Mouse (Mus musculus) erythroblast, embryonic 14.5 days (primary cell): Measurements from ENCODE around the gene Ptpn13. TPM values are rescaled to one million over a fixed set of nuclear protein-coding genes. Genes with fewer than 3 reads are reported as not detected.

Experiments
- H3K27me3 ChIP-seq: 2 replicates; pipeline ENCODE4 v1.6.1; 2012; ENCODE audit warnings: inconsistent platforms; ENCODE audit not compliant: control insufficient read depth
- H3K36me3 ChIP-seq: 2 replicates; pipeline ENCODE4 v1.6.1; 2012; ENCODE audit warnings: mild to moderate bottlenecking, inconsistent platforms; ENCODE audit not compliant: control insufficient read depth
- H3K4me1 ChIP-seq: 2 replicates; pipeline ENCODE4 v1.6.1; 2012; ENCODE audit warnings: inconsistent platforms; ENCODE audit not compliant: control insufficient read depth
- H3K4me3 ChIP-seq: replicated peaks from 2 replicates; pipeline ENCODE3; 2012; ENCODE audit warnings: moderate library complexity, mild to moderate bottlenecking, inconsistent platforms
- H3K9me3 ChIP-seq: 2 replicates; pipeline ENCODE4 v1.6.1; 2012; ENCODE audit warnings: low read length, inconsistent platforms, mixed read lengths; ENCODE audit not compliant: control insufficient read depth
- GATA1 ChIP-seq: IDR thresholded peaks from 2 replicates; pipeline ENCODE4 v1.6.1; 2012; ENCODE audit warnings: low read length, inconsistent platforms, mixed read lengths
- TAL1 ChIP-seq: IDR thresholded peaks from 3 replicates; pipeline ENCODE4 v1.6.1; 2012; ENCODE audit warnings: low read length, inconsistent platforms, mixed read lengths
- polyA plus RNA-seq: library from polyadenylated mRNA; stranded (reverse); fragments of >175 nt; gene quantifications from 2 replicates; pipeline ENCODE4 v1.2.3, GENCODE M21; 2012

Gene Ptpn13
- polyA plus RNA-seq, 1 experiment = 0.01 TPM

DNA sequence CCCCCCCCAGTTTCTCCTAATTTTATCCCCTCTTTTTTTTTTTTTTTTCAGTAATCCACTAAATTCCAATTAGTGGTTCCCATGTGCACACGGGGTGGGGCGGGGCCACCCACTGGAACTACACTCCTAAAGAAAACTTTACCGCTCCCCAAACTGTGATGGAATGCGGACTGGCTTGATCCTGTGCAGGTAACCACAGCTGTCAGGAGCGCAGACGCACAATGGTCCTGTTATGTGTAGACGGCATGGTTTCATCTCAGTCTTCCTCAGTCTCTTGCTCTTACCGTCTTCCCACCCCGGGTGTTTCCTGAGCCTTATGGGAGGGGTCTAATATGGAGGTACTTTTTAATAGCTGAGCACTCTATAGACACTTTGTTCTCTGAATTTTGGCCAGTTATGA lies 7.0 kb upstream of the Ptpn13 start:
- TF ChIP-seq TAL1 (no peak), GATA1 (no peak)
- H3K27me3 ChIP-seq = no peaks in the 10 kb centered on the region
- H3K4me3 ChIP-seq = no peak overlapping the region
- H3K9me3 ChIP-seq = no peaks in the 10 kb centered on the region
- no peaks in the 10 kb centered on the region for H3K36me3 ChIP-seq
- H3K4me1 ChIP-seq = peaks cover 4% of the 10 kb centered on the region

- Histone ChIP-seq H3K4me1 (peaks cover 9% of the 10 kb centered on the region), H3K27me3 (peaks cover 5% of the 10 kb centered on the region), H3K36me3 (no peaks in the 10 kb centered on the region), H3K4me3 (no peak overlapping the region), H3K9me3 (no peaks in the 10 kb centered on the region)
- no peak for TF ChIP-seq TAL1
- no peak for TF ChIP-seq GATA1
These were observed 6.1 kb upstream of the Ptpn13 start for GRCm38 (mm10) chr5:103418886-103419285.

- Histone ChIP-seq H3K9me3 (no peaks in the 10 kb centered on the region), H3K4me3 (no peak overlapping the region), H3K27me3 (peaks cover 21% of the 10 kb centered on the region), H3K4me1 (peaks cover 25% of the 10 kb centered on the region), H3K36me3 (no peaks in the 10 kb centered on the region)
- TF ChIP-seq GATA1 = no peak
- no peak for TF ChIP-seq TAL1
These were observed 4.4 kb upstream of the Ptpn13 start for GRCm38 (mm10) chr5:103420568-103420967.

GRCm38 (mm10) chr5:103422609-103423008 lies 2.4 kb upstream of the Ptpn13 start:
- Histone ChIP-seq H3K36me3 (no peaks in the 10 kb centered on the region), H3K27me3 (peaks cover 41% of the 10 kb centered on the region), H3K9me3 (no peaks in the 10 kb centered on the region), H3K4me3 (no peak overlapping the region), H3K4me1 (peaks cover 30% of the 10 kb centered on the region)
- TF ChIP-seq GATA1 = no peak
- no peak for TF ChIP-seq TAL1

DNA sequence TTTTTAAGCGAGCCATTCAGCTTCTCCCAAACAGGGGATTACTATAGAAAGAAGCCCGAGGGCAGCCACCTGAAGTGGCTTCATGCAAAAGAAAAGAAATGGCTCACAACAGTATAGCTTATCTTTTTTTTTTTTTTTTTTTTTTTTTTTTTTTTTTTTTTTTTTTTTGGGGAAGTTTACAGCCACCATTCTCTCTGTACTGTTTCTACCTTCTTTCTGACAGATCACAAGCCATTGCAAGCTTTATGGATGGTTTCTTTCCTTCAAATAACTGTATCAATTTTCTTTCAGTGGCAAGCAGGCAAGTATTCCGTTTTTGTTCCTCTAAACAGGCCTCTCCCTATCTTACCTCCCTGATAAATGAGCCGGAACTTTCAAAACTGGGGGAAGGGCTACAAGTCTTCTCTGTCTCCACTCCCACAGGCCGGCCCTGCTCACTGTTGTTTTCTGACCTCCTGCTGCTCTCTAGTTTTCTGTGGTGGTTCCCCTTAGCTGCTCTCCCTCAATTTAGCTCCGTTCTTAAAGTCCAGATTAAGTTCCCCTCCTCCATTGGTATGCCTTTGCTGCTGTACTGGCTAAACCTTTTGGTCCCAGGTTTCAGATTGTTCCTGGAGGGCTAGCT lies 1.6 kb upstream of the Ptpn13 start:
- Histone ChIP-seq H3K27me3 (peaks cover 41% of the 10 kb centered on the region), H3K4me1 (peaks cover 30% of the 10 kb centered on the region), H3K36me3 (no peaks in the 10 kb centered on the region), H3K4me3 (no peak overlapping the region), H3K9me3 (no peaks in the 10 kb centered on the region)
- no peak for TF ChIP-seq TAL1
- TF ChIP-seq GATA1 = no peak

- Histone ChIP-seq H3K4me1 (peaks cover 30% of the 10 kb centered on the region), H3K27me3 (peaks cover 41% of the 10 kb centered on the region), H3K36me3 (no peaks in the 10 kb centered on the region), H3K4me3 (no peak overlapping the region), H3K9me3 (no peaks in the 10 kb centered on the region)
- TF ChIP-seq GATA1 = no peak
- no peak for TF ChIP-seq TAL1
These were observed 1.1 kb upstream of the Ptpn13 start for GRCm38 (mm10) chr5:103423927-103424315.

GRCm38 (mm10) chr5:103425363-103426031 lies 505 bp downstream of the Ptpn13 start:
- TF ChIP-seq GATA1 (no peak), TAL1 (no peak)
- Histone ChIP-seq H3K4me3 (peak overlapping the region; percentile 65), H3K27me3 (peaks cover 41% of the 10 kb centered on the region), H3K4me1 (peaks cover 30% of the 10 kb centered on the region), H3K9me3 (no peaks in the 10 kb centered on the region), H3K36me3 (no peaks in the 10 kb centered on the region)

DNA sequence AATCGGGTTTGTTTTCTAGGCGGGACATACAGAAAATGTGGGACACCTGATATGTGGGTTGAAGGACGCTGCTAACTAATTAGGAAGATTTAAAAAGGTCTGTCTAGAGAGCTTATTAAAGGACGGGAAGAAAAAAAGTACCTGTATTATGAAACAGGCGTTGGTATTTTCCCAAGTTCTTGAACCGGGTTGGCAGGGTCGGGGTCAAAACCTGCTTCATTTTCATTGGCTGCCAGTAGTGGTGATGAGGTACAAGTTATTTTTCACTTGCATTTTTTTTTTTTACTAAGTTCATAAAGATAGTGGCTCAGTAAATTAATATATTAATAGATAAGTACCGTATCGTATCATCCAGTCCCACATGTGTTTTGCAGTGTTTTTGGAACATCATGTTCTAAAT lies 1.3 kb downstream of the Ptpn13 start:
- H3K27me3 ChIP-seq = peaks cover 41% of the 10 kb centered on the region

GRCm38 (mm10) chr5:103430986-103431385 lies 6.0 kb downstream of the Ptpn13 start:
- no peaks in the 10 kb centered on the region for H3K36me3 ChIP-seq
- no peaks in the 10 kb centered on the region for H3K9me3 ChIP-seq
- H3K4me1 ChIP-seq = peaks cover 3% of the 10 kb centered on the region
- no peak overlapping the region for H3K4me3 ChIP-seq
- no peak for TF ChIP-seq TAL1
- no peak for TF ChIP-seq GATA1
- H3K27me3 ChIP-seq = peaks cover 15% of the 10 kb centered on the region

More for the DNA sequence above, 1.3 kb downstream of the Ptpn13 start:
- peaks cover 26% of the 10 kb centered on the region for H3K4me1 ChIP-seq
- TF ChIP-seq GATA1 (no peak), TAL1 (no peak)
- H3K9me3 ChIP-seq = no peaks in the 10 kb centered on the region
- H3K36me3 ChIP-seq = no peaks in the 10 kb centered on the region
- peak overlapping the region; percentile 65 for H3K4me3 ChIP-seq

- H3K36me3 ChIP-seq = no peaks in the 10 kb centered on the region
- H3K4me3 ChIP-seq = no peak overlapping the region
- peaks cover 4% of the 10 kb centered on the region for H3K4me1 ChIP-seq
- no peaks in the 10 kb centered on the region for H3K9me3 ChIP-seq
- peaks cover 11% of the 10 kb centered on the region for H3K27me3 ChIP-seq
- TF ChIP-seq GATA1 (no peak), TAL1 (no peak)
These were observed 6.5 kb downstream of the Ptpn13 start for GRCm38 (mm10) chr5:103431479-103431878.
